Mouse (Mus musculus) adrenal gland, postnatal 14 days (tissue): ENCODE data around the gene Olfr519. TPM values are rescaled to one million over a fixed set of nuclear protein-coding genes. Genes with fewer than 3 reads are reported as not detected.
A peak's percentile ranks its signal among the peaks of the same experiment; 100 is the strongest.

Source experiments
- DNase-seq: peaks from one replicate; pipeline ENCODE4 v3.0.0; 2021; ENCODE audit warnings: mixed read lengths
- long read RNA-seq, 2 experiments: library from polyadenylated mRNA; stranded (forward); transcript quantifications; one replicate each; pipeline ENCODE4 v2.0.0; 2021
- total RNA-seq: library from RNA; stranded (reverse); gene quantifications from 2 replicates; pipeline ENCODE4 v1.2.3, GENCODE M21; 2021

Olfr519 gene
- not detected in 2 replicates for total RNA-seq
- long read RNA-seq, experiment 1: 0 reads
- long read RNA-seq, experiment 2: 0 reads

DNA sequence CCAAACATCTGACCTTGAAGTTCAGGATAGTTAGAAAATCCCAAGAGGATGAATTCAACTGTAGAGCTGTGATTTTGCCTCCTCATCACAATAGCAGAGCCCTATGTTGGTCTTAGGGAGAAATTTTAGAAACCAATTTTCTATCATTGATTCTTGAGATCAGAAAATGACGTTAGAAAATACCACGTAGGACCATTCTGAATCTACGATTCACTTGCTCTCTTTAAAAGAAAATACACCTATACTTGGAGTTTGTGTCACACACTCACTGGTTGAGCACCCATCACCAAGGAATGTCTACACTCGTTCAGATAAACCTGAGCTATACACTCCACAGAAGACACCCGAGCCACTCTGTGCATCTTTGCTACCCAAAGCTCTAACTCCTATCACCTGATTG lies at the start of gene Olfr519:
TSS of gene Olfr519 (minus strand) at position 101 of the 400 bp plus-strand sequence.
- DNase-seq: no peak

DNA sequence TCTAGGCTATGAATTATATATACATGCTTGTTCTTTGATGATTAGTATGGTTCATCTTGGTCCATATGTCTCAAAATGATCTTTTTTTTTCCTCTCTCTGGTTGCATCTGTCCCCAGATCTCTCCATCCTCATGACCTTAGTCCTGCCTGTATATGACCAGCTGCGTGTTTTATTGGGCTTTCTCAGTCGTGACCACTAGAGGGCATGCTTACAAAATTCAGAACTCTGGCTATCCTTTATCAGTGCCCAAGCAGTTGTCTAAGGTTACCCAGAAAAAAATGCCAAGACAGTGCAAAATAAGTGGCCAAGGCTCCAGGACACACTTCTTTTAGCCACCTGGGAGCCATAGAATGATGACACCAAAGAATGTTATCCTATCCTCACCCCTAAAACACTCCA lies 49.8 kb upstream of the Olfr519 start:
- DNase-seq: peak; percentile 55

DNA sequence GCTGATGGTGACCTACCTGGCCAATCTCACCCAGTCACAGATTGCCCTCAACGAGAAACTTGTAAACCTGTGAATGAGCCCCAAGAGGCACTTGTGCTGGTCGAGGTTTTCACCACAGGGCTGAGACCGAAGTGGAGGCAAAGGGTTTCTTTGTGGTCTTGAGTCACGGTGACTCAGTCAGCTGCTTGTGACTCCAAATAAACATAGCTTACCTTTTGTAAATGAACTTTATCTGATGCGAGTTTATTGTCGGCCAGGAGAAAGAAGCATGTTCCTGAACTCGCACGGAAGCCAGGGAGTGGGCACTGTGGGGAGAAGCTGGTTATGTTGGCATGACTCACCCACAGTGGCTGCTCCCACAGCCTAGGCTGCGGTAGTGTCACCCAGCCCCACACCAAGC lies 47.2 kb upstream of the Olfr519 start:
- DNase-seq: no peak

DNA sequence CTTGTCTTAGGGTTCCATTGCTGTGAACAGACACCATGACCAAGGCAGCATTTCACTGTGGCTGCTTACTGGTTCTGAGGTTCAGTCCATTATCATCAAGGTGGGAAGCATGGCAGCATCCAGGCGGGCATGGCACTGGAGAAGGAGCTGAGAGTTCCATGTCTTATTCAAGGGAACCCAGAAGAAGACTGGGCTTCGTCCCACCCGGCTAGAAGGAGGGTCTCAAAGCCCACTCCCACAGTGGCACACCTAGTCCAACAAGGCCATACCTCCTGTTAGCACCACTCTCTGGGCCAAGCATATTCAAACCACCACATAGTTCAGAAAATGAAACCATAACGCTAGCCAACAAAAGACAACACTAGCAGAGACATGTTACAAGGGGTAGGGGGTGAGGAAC lies 42.4 kb upstream of the Olfr519 start:
- DNase-seq: no peak

DNA sequence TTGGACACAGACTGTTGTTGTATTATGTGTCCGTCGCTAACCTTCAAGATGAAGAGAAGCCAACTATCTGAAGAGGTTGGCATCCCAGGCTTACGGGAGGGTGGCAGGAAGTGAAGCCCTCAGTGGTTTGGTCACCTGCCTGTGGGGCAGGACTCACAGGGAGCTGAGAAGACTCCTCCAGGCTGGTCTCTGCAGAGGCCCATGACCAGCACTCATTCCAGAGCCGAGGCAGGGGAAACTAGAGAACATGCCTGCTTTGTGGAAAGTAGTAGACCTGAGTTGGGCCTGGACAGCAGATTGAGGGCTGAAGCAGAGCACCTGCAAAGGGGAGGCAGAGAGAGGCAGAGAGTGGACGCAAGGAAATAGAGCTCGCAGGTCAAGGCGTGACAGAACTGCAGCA lies 41.2 kb upstream of the Olfr519 start:
- DNase-seq: no peak

DNA sequence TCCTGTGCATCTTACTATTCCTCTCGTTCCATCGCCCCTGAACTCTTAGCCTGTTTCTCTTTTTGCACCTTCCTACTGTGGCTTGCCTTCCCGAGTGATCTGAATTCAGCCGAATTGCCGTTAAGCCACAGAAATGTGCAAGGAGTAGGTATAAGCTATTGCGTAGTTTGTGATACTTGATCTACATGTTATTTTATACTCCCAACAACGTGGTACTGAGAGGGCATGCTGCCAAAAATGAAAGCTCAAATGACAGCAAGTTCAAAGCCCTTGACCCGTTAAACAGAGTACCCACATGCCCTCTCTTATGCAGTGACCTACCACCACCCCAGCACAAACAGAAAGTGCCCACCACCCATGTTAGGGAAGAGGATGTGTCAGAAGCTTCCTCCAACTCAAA lies 40.6 kb upstream of the Olfr519 start:
- DNase-seq: peak; percentile 40

DNA sequence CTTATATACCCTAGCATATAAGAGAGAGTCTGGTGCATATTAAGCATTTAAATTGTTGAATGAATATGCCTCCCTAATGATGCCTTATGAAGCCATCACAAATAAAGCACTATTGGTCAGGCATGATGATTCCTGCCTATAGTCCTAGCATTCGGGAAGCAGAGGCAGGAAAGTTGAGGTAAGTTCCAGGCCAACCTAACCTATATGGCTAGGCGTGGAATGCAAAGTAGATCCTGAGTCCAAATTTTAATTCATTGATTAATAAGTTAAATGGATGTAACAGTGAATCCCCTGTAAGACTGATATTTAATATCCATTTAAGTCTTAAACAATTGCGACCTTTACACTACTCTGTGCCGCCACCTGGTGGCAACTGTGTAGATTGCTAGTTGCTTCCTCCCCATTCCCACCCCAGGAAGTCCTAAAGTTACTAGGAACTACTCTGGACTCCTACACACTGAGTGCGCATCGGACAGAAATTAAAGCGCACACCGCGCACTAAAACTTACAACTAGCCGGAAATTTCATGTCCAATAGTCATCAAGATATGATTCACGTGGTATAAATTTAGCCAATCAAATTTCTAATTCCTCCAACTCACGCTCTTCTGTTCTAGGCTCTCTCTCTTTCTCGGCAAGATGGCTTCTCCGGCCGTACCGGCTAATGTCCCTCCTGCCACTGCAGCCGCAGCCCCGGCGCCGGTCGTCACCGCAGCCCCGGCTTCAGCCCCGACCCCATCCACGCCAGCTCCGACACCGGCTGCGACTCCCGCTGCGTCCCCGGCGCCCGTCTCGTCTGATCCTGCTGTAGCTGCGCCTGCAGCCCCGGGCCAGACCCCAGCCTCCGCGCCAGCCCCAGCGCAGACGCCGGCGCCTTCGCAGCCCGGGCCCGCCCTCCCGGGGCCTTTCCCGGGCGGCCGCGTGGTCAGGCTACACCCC lies 39.8 kb upstream of the Olfr519 start, which contains the start of gene Eif3f:
TSS of gene Eif3f (plus strand) at position 624 of the 938 bp plus-strand sequence.
- DNase-seq: peak; percentile 94

DNA sequence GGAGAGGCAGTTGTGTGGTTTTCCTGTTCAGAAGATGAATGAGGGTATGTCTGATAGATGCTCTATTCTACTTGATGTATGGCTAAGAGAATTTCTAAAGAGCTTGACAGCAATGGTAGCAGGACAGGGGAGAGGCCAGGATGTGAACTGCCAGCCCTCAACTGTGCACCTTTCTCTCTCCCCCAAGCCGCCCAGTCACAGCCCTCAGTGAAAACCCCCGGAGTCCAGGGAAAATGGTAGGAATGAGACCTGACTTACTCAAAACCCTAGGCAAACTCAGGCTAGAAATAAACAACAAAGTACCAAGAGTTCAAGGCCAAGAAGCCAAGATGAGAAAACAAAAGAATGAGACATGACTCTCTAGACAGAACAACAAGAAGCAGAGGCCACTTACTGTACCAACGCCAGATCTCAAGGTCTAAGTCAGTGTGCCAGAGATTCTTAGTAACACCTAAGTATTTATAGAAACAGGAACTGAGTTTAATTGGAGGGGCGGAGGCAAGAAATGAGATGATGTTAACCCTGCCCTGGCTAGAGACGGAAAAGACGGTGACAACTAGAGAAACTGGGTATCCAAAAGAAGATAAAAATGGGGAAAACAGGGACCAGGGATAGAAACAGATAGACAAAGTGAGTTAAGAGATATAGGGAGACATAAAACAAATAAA lies 35.6 kb upstream of the Olfr519 start, which contains the start of gene Nlrp10:
TSS of gene Nlrp10 (minus strand) at position 453 of the 668 bp plus-strand sequence.
- DNase-seq: no peak

DNA sequence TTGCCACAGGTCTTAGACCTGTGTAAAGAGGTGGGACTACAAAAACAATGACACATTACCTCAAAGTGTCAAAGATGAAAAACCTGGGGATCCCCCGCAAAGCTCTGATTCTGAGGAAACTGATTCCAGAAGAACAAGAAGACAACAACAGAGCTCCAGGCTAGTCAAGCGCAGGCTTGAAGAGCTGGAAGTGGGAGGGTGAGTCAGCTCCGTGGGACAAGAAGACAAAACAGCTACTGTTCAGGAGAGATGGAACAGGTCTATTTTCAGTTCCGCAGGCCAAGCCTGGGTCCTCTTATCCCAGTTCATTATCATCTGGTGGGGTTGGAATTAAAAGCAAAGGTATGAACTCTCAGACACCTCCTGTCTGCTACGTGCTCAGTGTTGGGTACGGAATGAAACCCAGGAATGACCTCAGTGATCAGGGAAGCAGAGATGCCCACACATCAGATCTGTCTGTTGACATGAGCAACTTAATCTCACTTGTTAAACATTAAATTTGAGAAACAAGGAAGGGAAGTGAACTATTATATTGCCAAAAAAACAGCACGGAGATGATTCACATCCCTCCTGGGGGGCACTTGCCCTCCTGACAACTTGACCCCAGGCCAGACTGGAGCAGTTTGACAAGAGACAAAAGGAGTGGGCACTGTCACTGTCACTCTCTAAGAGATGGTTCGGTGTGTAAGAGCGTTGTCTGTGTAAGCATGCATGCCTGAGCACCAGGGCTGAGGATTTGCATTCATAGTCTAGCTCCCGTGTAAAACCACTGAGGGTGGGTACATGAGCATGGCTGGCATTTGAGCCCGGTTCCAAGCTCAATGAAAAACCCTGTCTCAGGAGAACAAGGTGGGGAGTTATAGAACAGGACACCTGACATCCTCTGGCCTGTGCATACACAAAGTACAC lies 34.3 kb upstream of the Olfr519 start:
- no peak for DNase-seq

DNA sequence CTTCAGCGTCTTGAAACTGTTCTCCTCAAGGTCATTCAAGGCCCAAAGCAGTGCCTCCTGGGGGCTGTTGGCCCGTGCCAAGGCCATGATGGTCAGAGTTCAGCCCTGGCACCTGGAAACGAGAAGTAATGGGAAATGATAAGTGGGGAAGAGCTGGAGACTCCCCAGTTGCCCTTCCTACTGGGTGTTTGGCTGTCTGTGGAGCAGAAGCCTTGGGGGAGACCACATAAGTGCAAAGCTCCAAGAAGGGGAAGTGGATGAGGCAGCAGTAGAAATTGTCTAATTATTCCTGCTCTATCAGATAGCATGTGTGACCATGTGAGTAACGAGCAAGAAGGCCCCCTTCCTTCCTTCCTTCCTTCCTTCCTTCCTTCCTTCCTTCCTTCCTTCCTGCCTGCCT lies 32.8 kb upstream of the Olfr519 start:
- no peak for DNase-seq

DNA sequence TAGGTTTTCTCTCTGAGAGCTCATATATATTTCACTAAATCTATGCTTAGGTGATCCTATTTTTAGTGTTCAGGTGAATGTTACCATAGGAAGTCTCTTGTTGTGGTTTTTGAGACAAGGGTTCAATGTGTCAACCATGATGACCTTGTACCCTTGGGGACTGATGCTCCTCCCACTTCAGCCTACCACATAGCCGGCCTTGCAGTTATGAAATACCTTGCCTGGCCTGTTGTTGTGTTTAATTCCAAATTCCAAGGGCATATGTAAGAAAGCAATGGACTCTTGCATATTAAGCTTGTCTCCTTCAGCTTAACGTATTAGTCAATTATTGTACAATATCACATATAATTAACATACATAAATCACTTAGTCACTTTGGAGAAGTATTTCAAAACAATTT lies 9.7 kb upstream of the Olfr519 start:
- DNase-seq: no peak

DNA sequence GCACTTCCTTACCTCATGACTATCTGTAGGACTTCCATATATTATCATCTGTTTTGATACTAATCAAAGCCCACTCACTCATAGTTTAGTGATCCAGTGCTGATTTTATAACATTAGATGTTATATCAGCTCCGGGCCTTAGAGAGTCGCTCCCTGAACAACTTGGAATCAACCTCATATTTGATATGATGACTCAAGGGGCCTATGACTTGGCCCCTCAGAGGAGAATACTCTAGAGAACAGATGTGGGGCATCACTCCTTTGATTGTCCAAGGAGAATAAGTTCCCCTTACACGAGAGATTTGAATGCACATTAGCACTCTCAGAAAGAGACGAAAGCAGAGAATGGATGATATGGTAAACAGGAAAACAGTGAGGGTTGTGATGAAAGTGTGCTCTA lies 9.3 kb downstream of the Olfr519 start, which contains the start of gene Olfr518:
TSS of gene Olfr518 (minus strand) at position 101 of the 400 bp plus-strand sequence.
- no peak for DNase-seq

DNA sequence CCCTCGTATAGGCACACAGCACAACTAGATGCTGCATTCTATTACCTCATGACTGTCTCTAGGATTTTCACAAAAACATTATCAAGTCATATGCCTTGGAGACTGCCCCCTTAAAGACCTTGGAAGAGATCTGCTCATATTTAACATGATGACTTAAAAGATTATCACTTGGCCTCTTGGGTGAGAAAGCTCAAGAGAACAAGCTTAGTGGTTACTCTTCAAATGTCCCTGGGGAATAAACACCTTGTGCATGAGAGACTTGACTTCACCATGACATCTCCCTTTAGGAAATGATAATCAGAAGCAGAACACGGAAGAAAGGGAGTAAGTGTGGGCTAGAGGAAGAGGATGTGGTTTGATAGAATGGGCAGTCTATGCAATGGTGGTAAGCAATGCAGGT lies 21.9 kb downstream of the Olfr519 start, which contains the start of gene Olfr517:
TSS of gene Olfr517 (minus strand) at position 101 of the 400 bp plus-strand sequence.
- no peak for DNase-seq

DNA sequence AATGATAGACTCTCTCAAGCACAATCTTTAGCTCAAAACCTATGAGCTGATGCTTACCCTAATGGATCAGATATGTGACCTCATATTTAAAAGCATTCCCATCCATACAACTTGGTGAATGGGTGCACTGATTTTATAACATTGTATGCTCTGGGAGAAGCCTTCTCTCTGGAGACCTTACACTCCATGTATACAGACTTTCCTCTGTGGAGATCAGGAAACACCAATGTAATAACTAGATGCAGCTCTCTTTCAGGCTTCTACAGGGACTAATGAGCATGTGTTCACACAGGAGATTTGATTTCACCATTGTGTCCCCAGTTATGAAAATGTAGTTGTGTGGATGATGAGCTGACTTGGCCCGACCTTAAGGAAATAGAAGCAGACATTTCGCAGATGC lies 43.8 kb downstream of the Olfr519 start, which contains the start of gene Olfr516:
TSS of gene Olfr516 (minus strand) at position 101 of the 400 bp plus-strand sequence.
- no peak for DNase-seq

Other genes with a start within 250 kb of the Olfr519 start
- gene Olfr509, start 242.5 kb downstream of the Olfr519 start, total RNA-seq: not detected in 2 replicates
- gene Olfr510, start 228.0 kb downstream of the Olfr519 start, total RNA-seq: not detected in 2 replicates
- gene Olfr512, start 181.1 kb downstream of the Olfr519 start, total RNA-seq: not detected in 2 replicates
- gene Olfr513, start 143.4 kb downstream of the Olfr519 start, total RNA-seq: not detected in 2 replicates
- not detected in 2 replicates for gene Olfr514, start 68.4 kb downstream of the Olfr519 start, total RNA-seq
- not detected in 2 replicates for gene Olfr516, start 43.9 kb downstream of the Olfr519 start, total RNA-seq
- not detected in 2 replicates for gene Olfr517, start 22.0 kb downstream of the Olfr519 start, total RNA-seq
- gene Olfr518, start 9.4 kb downstream of the Olfr519 start, total RNA-seq: not detected in 2 replicates
- gene Nlrp10, start 35.8 kb upstream of the Olfr519 start, total RNA-seq: 0.41 TPM in 2 replicates
- gene Eif3f, start 40.0 kb upstream of the Olfr519 start, total RNA-seq: 138 and 156 TPM in 2 replicates
- gene Tub, start 55.9 kb upstream of the Olfr519 start, total RNA-seq: 26.7 and 33.3 TPM in 2 replicates
- 20.2 and 21.0 TPM in 2 replicates for gene Ric3, start 188.9 kb upstream of the Olfr519 start, total RNA-seq